Mouse (Mus musculus) granulocyte monocyte progenitor cell, adult 5-6 weeks (primary cell): ENCODE measurements around the gene Hist1h4d. TPM values are rescaled to one million over a fixed set of nuclear protein-coding genes. Genes with fewer than 3 reads are reported as not detected.
"Not testable (repeated sequence)": the region's sequence is repeated elsewhere in the genome, so short reads cannot be mapped to it uniquely, and the experiment has no call there.

ENCODE experiments used
- ATAC-seq: replicated peaks from 2 replicates; pipeline ENCODE4 v1.8.0; 2016; ENCODE audit warnings: mild to moderate bottlenecking, moderate TSS enrichment, inconsistent platforms; ENCODE audit not compliant: poor library complexity, severe bottlenecking
- total RNA-seq, 2 experiments: library from RNA; stranded (forward) in 1 of 2; stranded (reverse) in 1 of 2; fragments of 200-712, 200-1000 nt in 1 of 2; fragments of >200 nt in 1 of 2; fragmentation: Nextera tagmentation in 1 of 2; gene quantifications; 2 replicates each; pipeline ENCODE4 v1.2.3; 2014 to 2017

Hist1h4d gene
- total RNA-seq, 2 experiments from 2014 or later = 116 to 929 TPM

DNA sequence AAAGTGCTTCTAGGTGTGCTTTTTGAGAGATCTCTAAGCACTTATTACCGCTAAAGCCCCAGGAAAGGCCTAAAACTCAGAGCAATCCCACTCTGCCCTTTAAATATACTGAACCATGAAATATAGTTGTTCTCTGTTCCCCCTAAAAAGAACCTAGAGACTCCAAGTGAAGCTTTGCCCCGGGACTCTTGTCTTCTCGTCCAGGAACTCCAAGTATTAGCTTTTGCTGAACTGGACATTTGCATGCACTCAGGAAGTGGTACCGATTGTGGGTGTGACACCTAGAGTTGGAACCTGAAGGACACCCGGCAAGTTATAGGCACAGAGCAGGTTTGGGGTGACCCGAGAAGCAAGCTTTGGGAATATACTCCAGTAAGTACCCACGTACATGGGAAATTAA, 9.8 kb downstream of the Hist1h4d start:
- ATAC-seq = no peak

- not testable (repeated sequence) for ATAC-seq
Observed at GRCm38 (mm10) chr13:23591886-23592285, 10.5 kb downstream of the Hist1h4d start.

DNA sequence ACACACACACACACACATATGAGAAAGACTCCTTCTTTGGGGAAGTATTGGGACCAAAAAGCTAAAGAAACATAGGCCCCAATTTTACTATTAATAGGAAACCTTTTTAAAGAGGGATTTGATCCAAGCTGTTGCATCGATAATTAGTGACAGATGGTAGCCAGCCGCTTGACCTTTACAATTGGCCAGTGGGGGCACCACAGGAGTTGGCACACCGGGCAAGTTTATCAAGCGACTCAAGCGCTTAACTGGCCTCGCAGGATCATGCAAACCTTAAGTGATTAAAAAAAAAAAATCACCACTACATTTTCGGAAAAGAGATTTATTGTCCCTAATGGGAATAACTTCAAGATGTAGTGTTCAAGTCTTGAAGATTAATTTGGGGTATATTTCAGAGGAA, 11.2 kb downstream of the Hist1h4d start:
- ATAC-seq = no peak

- ATAC-seq = peak; percentile 61
Observed at GRCm38 (mm10) chr13:23593051-23593770, 11.8 kb downstream of the Hist1h4d start.

DNA sequence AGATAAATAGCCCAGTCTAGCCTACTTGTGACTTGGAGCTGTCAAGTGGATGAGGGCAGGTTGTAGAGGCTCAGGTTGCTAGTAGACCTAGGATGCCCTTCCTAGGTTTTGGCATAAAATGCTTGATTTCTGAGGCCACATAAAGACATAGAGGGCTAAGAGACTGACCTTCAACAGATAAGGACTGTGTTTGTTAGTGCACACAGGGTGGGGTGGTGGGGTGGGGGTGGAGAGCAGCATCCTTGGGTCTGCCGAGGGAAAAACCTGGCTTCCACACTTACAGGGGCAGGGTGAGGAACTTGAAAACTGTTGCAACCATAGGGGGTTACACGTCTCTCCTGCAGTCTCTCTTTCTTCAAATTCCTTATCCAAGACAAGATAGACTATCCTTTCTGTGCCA, 13.8 kb downstream of the Hist1h4d start:
- ATAC-seq = no peak

DNA sequence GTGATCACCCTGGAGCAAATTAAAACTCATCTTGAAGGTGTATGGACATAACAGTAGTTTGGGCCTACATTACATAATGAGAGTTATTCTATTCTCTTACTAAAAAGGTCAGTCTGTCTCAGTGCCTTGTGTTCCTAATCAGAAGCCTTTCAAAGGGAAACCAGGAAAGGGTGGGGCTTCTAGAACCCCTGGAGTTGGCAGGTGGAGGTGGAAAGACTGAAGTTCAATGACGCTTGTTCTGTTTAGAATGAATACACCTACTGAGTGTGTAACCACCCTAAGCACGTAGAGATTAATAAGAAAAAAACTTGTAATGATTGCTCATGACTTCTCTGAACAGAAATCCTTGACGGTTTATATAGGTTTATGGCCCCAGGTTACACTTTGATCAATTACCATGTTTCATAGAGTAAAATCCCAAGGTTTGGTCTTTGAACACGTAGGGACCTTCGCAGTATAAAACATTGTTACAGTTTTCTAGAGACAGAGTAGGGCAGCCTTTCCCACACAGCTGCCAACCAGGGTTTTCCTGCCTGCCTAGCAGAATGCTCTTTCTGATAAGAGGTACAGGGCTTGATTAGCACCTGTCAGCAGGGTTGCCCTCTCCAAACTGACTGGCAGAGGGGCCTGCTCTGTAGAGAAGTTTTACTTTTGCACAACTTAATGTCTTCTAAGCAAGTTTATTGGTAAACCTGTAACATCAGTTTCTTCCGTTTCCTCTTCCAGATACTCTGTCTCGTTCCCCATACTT, 14.4 kb downstream of the Hist1h4d start:
- no peak for ATAC-seq

- ATAC-seq = peak; percentile 79
Observed at GRCm38 (mm10) chr13:23597957-23598356, 16.6 kb downstream of the Hist1h4d start.

DNA sequence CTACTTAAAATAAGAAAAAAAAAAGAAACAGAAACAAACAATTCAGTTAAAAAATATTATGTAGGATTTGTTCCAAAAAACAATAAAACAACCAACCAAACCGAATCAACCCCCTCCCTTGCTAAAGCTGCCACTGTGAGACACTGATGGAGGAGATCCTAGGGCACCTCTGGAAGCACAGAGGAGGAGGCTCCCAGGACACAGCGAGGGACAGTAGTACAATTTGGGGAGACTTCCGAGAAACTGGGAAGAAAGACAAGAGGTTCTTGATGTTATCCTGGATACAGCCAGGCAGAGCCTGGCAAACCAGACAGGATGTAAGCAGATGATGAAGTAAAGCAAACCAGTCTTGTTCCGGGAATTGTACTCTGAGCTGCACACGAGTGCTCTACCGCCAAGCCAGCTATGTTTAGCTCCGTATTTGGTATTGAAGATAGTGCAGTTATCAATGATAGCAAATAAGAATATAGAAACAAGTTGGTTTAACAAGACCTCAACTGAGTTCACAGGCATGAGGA, 21.8 kb downstream of the Hist1h4d start:
- no peak for ATAC-seq

GRCm38 (mm10) chr13:23604452-23604851, 23.1 kb downstream of the Hist1h4d start:
- no peak for ATAC-seq

GRCm38 (mm10) chr13:23605052-23605451, 23.7 kb downstream of the Hist1h4d start:
- no peak for ATAC-seq

DNA sequence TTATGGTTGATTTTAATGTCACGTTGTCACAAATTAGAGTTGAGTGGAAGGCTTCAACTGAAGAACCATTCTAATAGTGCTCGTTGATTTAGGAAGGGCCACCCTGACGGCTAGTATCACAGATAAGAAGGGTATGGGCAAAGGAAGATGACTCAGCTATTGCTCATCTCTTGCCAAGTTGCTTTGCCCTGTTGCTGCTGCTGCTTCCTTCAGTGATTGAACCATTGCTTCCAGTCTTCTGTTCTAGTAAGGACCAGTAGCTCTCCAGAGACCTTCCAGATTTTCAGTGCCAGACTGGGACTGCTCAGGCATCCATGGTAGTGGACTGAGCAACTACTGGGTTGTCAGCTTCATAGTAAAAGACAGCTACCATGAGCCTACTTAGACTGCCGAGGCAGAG, 27.8 kb downstream of the Hist1h4d start:
- ATAC-seq = no peak

GRCm38 (mm10) chr13:23609844-23610243, 28.4 kb downstream of the Hist1h4d start:
- ATAC-seq = no peak

DNA sequence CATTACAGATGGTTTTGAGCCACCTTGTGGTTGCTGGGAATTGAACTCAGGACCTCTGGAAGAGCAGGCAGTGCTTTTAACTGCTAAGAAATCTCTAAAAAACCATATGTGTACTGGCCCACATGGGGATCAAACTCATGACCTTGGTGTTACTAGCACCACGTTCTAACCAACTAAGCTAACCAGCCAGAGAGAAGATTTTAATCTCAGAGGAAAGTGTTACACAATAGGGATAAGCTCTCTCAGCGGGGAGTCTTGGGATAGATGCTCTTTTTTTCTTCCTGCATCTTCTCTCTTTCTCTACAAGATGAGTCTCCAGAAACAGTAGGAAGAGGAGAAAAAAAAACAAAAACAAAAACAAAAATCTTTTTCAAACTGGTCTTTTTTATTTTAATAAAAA, 29.0 kb downstream of the Hist1h4d start:
- ATAC-seq = no peak

- no peak for ATAC-seq
Observed at GRCm38 (mm10) chr13:23611638-23612037, 30.2 kb downstream of the Hist1h4d start.

DNA sequence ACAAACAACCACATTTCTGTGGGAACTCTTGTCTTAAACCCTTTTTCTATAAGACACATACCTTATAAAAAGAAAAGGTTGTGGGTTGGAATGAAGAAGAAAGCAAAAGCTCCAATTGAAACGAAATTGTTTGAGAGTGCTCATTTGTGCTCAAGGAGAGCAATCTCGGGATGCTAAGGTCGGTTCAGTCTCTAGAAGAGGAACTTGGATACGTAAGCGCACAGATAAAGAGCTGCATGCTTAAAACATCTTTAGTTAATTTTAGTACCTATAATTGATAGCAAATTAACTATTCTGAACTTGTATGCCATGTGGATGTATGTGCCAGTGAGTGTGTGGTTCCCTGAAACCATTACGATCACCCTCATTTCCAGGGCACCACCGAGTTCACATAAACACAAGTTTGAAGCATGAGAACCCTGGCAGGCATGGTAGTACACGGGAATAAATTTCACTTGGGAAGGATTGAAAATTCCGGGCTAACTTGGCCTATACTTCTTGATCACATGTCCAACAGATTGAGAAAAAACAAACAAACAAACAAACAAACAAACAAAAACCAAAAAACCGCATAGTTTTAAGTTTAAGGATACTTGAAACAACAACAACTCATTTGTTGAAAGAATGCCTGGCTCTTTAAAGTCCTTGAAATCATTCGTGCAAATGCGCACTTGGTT, 38.8 kb downstream of the Hist1h4d start:
- ATAC-seq = no peak

- peak; percentile 62 for ATAC-seq
Observed at GRCm38 (mm10) chr13:23620733-23621531, 39.5 kb downstream of the Hist1h4d start, which contains the start of gene Hist1h2be. Hist1h2be (minus strand) TSS chr13:23621124.

DNA sequence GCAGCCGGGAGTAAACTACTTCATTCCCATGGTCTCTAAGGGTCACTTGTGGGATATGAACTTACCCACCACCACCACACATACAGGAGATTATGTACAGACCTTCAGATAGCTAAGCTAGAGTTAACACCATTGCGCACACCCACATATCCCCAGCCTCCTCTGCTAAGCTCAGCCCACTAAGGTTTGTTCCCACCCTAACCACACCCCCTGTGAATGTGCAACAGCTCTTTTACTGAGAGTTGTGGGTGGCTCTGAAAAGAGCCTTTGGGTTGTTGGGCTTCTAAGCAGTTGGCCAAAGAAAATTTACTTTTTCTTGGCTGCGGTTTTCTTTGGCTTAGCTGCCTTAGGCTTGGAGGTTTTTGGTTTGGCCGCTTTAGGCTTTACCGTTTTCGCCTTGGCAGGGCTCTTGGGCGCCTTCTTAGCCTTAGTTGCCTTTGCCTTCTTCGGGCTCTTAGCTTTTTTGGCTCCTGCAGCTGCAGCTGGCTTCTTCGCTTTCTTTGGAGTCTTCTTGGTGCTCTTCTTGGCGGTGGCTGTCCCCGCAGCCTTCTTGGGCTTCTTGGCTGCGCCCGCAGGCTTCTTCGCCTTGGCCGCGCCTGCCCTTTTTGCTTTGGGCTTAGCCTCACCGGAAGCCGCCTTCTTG, 40.3 kb downstream of the Hist1h4d start:
- peak; percentile 69 for ATAC-seq

GRCm38 (mm10) chr13:23622175-23622671, 40.8 kb downstream of the Hist1h4d start, which contains the start of gene Hist1h1e:
Hist1h1e (minus strand) TSS chr13:23622558.
- peak; percentile 69 for ATAC-seq

GRCm38 (mm10) chr13:23622861-23623450, 41.6 kb downstream of the Hist1h4d start:
- ATAC-seq = no peak
